Mouse (Mus musculus) T-helper 2 cell (primary cell): ENCODE measurements around the gene Pitpnm2.

Experiments used
- in situ Hi-C: fragments of 300-600 bp; cut with MboI, MseI; formaldehyde crosslinking; loops from one replicate; pipeline ENCODE4 v1.15.1; 2025; ENCODE audit warnings: high pct_unique_total_duplicates

Gene Pitpnm2

GRCm38 (mm10) chr5:124150895-124151294 lies 98.7 kb downstream of the Pitpnm2 start:
- in situ Hi-C loops = no loop called here

DNA sequence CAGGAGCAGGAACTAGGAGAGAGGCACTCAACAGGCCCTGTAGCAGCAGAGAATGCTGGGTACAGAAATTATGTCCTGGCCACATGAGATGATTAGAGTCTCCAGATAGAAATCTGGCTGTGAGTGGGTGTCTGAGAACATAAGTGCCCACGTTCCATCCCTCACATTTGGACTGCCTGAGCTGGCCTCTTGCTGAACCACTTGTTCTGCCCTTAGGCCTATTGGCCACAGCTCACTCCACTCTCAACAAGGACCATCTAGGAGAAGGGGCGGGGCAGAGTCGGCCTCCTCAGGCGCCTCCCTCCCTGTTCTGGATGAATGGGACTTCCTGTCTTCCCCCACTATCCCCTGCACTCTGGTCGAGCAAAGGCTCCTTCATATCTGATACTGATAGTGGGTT lies 100.5 kb downstream of the Pitpnm2 start:
- in situ Hi-C loops = no loop called here

GRCm38 (mm10) chr5:124138066-124138465 lies 111.5 kb downstream of the Pitpnm2 start:
- in situ Hi-C loops = no loop called here

GRCm38 (mm10) chr5:124134261-124134660 lies 115.3 kb downstream of the Pitpnm2 start:
- in situ Hi-C loops = no loop called here

- in situ Hi-C loops = no loop called here
Measured at GRCm38 (mm10) chr5:124125093-124125492, 124.5 kb downstream of the Pitpnm2 start.

GRCm38 (mm10) chr5:124122357-124122756 lies 127.2 kb downstream of the Pitpnm2 start:
- in situ Hi-C loops = no loop called here

DNA sequence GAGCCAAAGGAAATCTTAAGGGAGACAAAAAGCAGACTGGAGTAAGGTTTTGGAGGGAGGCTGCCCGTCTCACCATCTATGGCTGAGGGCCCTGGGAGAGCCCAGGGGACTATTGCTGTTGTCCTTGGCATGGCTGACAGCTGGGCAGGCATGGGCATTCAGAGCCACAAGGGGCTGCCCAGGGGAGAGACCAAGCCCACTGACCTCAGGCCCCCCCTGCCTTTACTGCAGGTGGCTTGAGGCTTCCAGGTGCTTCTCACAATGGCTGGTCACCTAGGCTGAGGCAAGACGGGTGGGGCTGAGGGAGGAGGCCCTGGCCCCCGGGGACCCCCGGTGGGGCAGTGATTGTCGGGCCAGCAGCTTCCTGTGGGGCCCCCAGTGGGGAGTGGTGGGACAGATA lies 130.4 kb downstream of the Pitpnm2 start:
- in situ Hi-C loops = no loop called here

GRCm38 (mm10) chr5:124115990-124116845 lies 133.3 kb downstream of the Pitpnm2 start, which contains the start of gene Arl6ip4:
Arl6ip4 (plus strand) TSS chr5:124116089.
- in situ Hi-C loops = no loop called here

- in situ Hi-C loops = no loop called here
Measured at GRCm38 (mm10) chr5:124115531-124115930, 134.0 kb downstream of the Pitpnm2 start.

GRCm38 (mm10) chr5:124114276-124115025 lies 135.1 kb downstream of the Pitpnm2 start:
- in situ Hi-C loops = no loop called here

- in situ Hi-C loops = no loop called here
Measured at GRCm38 (mm10) chr5:124113030-124113429, 136.5 kb downstream of the Pitpnm2 start.

DNA sequence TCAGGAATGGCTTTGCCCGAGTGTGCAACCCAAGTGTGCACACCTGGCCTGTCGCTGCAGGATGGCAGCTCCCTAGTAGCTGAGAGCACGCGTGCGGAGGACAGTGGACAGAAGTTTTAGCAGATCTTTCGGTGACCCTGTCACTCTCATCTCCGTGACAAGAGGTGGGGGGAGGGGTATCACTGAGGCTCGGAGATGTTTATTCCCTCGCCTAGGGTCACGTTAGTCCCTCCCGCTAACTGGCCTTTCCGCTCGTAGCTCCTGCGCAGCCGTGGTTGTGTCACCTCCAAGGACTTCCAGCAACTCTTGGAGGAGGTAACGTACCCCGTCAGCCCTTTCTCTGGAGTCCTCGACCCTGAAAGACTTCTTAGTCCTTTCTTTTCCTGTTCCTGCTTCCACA lies 137.0 kb downstream of the Pitpnm2 start:
- in situ Hi-C loops = no loop called here

GRCm38 (mm10) chr5:124111742-124112497 lies 137.6 kb downstream of the Pitpnm2 start, which contains the start of gene Ogfod2:
Ogfod2 (plus strand) TSS chr5:124112297.
- in situ Hi-C loops = no loop called here

DNA sequence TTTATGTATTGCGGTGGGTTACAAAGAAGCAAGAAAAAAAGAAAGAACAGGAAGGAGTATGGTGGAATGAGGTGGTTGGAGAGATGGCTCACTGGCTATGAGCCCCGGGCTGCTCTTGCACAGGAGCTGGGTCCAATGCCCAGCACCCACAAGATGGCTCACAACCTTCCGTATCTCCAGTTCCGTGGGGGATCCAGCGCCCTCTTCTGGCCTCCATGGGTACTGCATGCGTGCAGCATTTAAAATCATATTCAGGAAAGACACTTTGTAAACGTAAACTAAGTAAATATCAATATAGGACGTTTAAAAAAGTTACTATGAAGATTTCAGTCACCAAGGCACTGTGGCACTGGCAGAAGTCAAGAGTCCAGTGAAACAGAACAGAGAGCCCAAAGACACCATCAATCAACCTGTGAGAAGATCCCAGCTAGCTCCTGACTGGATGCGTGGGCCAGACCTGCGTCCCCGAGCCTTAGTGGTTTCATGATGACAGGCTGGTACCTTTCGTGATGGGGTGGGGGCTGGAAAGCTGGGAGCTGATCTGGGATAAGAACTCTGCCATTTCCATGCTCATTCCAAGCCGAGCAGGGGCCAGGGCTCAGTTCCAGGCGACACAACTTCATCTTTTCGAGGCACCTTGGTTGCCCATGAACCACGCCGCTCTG lies 138.4 kb downstream of the Pitpnm2 start:
- in situ Hi-C loops = no loop called here

DNA sequence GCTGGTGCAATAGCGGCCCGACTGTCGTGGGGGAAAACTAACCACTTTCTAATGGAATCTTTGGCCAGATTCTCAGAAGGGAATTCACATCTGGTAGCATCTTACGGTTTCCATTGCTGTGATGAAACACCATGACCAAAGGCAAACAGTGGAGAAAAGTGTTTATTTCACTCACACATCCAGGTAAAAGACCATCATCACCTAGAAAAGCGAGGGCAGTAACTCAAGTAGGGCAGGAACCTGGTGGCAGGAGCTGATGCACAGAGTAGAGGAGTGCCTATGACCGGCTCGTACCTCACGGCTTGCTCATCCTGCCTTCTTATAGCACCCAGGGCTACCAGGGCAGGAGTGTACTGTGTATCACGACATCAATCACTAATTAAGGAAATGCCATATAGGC lies 146.0 kb downstream of the Pitpnm2 start:
- in situ Hi-C loops = no loop called here

- in situ Hi-C loops = no loop called here
Measured at GRCm38 (mm10) chr5:124103020-124103419, 146.5 kb downstream of the Pitpnm2 start.

- in situ Hi-C loops = no loop called here
Measured at GRCm38 (mm10) chr5:124102326-124102725, 147.2 kb downstream of the Pitpnm2 start.

- in situ Hi-C loops = no loop called here
Measured at GRCm38 (mm10) chr5:124100128-124101044, 149.2 kb downstream of the Pitpnm2 start.

DNA sequence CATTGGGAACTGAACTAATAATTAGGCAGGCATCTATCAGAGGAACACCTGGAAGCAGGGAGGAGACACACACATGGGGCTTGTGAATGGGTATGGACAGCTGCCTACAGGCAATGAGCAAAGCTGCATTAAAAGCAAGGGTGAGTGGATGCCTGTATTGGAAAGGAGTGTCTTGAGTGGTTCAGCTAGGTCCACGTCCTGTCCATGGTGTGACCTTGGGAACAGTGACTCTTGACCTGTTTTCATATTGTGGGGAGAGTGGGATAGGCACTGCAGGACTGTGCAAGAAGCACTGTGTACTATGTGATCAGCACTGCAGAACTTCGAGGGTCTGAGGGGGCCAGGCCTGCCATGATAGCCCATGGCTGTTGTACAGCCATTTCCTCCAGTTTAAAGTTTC lies 150.6 kb downstream of the Pitpnm2 start:
- in situ Hi-C loops = no loop called here

DNA sequence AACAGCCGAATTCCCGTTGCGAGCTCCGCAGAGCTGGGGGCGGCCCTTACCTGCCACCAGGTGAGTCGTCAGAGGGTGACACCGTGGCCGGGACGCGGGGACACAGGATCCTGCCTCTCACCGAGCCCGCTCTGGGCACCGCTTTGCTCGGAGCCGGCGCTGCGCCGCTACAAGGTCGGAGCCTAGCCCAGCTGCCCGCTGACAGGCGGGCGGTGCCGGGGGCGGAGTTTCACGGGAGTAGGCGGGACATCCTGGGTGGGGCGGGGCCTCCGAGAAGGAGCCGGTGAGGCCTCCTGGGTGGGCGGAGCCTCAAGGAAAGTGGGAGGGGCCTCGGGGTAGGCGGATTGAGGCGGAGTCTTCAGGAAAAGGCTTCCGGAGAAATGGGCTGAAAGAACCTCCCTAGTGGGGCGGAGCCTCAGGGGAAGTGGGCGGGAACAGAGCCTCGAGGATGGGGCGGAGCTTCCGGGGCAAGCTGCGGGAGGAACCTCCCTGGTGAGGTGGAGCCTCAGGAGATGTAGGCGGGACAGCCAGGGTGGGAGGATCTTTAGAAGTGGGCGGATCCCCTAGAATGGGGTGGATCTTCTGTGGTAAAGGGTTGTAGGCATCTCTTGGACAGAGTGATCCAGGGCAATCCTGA lies 153.8 kb downstream of the Pitpnm2 start, which contains the start of gene Abcb9:
Abcb9 (minus strand) TSS at position 203 of the 637 bp plus-strand sequence.
- in situ Hi-C loops = no loop called here
